Mouse (Mus musculus) cerebellum, adult 9-10 months (tissue): ENCODE measurements around the gene Tbx19.

ENCODE experiments used
- DNase-seq: peaks from one replicate; pipeline ENCODE4 v3.0.0; 2022

The Tbx19 gene

DNA sequence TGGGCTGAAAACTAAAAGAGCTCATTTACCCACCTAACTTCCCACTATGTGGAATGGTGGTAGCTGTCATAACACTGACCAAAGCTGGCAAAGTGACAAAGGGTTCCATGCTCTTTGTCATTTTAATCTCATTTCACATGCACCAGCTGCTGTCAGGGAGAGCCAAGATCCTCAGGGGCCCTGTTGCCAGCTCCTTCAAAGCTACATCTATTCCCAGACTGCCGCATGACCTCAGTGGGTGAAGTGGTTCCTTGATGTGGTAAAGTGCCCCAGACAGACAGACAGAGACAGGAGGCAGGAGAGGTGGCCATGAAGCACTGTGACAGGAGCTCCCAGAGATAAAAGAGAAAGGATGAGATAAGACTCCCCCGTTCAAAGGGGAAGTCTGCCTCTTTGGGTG, 49.9 kb downstream of the Tbx19 start:
- no peak for DNase-seq

DNA sequence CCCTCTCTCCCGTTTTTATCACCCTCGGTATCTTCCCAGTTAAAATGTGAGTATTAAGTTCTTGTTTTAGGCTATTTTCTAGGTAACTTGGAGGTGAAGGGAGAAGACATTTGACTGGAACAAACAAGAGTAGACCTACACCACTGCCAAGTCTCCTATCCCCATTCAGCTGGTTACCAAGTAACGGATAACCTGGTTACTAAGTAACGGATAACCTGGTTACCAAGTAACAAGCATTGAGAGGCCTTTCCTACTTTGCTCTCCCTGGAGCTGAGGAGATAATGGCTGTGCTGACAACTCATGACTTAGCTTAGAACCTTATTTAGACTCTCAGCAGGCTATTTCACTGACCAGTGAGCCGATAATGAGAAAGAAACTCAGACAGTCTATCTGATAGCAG, 51.4 kb downstream of the Tbx19 start:
- DNase-seq: no peak

DNA sequence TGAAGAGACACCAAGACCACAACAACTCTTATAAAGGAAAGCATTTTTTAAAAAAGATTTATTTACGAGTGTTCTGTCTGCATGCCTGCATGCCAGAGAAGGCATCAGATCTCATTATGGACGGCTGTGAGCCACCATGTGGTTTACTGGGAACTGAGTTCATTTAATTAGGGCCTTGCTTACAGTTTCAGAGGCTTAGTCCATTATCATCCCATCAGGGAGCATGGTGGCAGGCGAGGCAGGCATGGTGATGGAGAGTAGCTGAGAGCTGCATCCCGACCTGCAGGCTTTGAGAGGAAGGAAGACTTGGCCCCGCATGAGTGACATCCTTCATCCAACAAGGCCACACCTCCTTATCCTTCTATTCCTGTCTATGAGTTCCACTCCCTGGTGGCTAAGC, 52.1 kb downstream of the Tbx19 start:
- DNase-seq: no peak

DNA sequence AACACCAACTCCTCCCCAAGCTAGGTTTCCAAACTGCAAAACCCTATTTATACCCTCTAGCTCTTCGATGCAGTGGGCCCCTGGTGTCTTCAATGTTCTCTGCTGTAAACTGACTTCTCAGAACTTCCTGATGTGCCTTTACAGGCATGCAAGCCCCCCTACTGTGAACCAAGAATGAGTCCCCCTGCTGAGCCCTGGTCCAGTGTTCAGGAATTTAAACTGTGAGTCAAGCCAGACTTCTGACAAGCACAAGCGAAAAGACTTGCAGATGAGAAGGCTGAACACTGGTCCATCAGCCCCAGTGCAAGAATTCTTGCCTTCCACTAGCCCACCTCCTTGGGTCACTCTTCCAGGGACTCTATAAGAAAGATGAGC, 54.6 kb downstream of the Tbx19 start:
- no peak for DNase-seq

DNA sequence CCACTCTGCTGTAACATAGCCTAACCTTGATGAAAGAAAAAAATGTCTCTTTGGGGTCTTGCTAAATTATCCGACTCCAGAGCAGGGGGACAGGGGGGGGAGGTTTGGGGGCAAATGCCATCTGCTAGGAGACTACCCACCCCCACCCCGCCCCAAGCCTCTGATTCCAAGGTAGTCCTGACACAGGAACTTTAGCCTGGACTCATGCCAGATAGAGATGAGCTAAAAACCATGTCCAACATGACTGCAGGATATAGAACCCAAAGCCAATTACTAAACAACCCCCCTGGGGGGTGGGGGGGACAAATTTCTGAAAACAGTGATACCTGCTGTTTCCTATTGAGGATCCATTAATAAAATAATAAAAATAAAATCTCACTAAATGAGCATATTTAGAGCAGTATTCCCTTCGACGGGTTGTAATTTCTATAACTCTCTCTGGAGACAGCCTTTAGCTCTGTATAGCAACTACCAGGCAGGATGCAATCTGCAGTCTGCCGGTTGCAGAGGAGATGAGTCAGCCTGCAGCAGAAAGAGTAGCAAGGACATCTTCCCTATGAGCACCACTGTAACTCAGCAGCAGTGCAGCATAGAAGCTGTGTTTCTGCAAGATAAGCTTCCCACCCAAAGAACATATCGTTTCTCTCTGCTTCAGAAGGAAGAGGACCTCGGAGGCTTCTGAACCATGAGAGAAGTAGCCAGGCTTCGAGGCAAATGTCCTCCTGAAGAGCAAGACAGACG, 55.1 kb downstream of the Tbx19 start:
- no peak for DNase-seq

DNA sequence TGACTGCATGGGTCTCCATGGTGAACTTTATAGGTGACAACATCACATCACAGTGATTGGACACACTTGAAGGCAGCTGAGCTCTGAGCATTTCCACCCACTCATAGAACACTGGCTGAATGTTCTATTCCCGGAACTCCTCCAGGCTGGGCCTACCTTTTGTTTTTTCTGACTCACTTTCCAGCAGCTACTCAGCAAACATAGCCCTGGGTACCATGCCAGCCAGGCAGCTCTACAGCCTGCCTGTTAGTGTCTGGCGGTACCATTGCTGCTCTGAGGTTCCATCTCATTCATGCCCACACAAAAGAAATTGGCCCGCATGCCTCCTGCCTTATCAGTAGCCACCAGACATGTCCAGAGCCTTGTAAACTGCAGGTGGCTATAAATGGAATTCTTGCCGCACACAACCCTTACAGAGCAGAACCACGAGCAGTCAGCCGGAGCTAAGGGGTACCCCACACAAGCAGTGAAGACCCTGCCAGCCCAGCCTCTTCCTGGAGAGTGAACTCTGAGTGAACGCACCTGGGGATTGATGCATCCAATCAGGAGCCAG, 55.8 kb downstream of the Tbx19 start:
- DNase-seq: no peak

DNA sequence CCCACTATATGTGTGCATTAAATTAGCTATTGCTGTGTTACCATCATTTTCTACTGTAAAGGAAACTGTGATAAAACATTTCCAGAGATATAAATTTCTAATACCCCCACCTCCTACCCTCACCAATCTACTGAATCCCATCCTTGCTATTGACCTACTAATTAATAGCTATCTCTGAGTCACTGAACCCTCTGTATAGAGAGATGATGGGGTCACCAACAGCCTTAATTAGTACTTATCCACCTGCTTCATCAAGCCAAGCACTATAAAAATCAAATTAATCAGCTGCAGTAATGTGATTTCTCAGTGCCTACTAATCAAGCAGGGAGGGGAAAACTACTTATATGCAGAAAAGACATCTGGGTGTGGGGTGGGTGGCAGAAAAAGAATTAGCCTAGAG, 61.0 kb downstream of the Tbx19 start:
- DNase-seq: no peak

DNA sequence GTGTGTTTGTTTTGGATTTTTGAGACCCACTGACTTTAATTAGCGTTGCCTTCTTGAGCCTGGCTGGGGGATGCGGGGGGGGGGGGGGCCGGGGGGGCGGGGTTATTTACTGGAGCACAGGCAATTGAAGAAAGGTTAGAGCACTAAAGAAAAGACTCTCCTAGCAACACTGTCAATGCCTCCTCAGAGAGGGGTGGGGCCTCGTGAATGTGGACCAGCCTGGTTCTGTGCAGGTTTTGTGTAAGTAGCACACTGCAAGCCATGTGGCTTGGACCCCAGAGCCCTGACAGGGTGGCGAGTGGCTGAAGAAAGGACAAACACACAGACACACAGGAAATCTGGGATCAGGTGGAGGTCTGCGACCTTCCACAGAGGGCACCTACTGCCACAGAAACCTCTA, 65.7 kb downstream of the Tbx19 start:
- no peak for DNase-seq

DNA sequence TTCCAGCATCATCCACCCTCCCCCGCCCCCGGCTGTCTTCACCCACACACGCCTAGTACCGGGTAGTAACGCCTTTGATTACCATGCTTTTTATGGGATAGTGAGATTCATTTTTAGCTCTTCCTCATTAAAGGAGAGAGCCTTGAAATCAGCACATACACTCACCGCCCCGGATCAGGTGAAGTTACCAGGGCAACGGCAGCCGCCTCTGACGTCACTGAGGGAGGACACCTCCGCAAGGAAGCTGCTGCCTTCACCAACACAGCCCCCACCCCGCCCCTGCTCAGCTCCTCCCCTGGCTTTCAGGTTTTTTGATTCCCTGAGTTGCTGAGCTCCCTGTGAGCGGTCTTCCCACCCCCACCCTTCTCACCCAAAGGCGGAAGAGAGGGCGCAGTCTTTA, 68.9 kb downstream of the Tbx19 start:
- peak; percentile 32 for DNase-seq

DNA sequence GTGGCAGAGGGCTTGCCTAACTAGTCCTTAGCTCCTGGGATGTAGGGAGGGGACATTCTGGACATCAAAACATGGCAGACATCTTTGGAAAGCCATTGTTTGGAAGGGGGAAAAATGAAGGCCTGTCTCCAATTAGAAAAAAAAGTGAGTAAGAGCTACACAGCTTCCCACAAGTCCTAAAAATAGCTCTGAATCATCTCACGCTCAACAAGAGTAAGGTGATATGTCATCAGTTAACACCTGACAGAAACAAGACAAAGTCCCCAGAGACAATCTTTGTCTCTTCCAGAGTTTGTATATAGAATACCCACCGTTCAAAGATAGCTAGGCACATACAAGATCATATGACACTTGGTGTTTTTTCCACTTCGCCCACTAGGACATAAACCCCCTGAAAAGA, 71.0 kb downstream of the Tbx19 start:
- DNase-seq: no peak
